Mouse (Mus musculus) megakaryocyte, adult 5-6 weeks (primary cell): Measurements from ENCODE around the gene Cela3a. TPM values are rescaled to one million over a fixed set of nuclear protein-coding genes. Genes with fewer than 3 reads are reported as not detected.
"Not testable (repeated sequence)": the region's sequence is repeated elsewhere in the genome, so short reads cannot be mapped to it uniquely, and the experiment has no call there.

Experiments
- ATAC-seq: 2 replicates; pipeline ENCODE4 v1.8.0; 2016; ENCODE audit warnings: mild to moderate bottlenecking, inconsistent platforms; ENCODE audit not compliant: poor library complexity, severe bottlenecking
- total RNA-seq, 2 experiments: library from RNA; stranded (forward) in 1 of 2; stranded (reverse) in 1 of 2; fragments of 153-499, 151-499 nt in 1 of 2; fragments of 221-1000, 200-1000 nt in 1 of 2; gene quantifications; 2 replicates each; pipeline versions ENCODE4 v1.2.3 to v1.2.4; 2015 to 2017

Cela3a gene
- total RNA-seq, 2 experiments from 2014 or later, result not detected

DNA sequence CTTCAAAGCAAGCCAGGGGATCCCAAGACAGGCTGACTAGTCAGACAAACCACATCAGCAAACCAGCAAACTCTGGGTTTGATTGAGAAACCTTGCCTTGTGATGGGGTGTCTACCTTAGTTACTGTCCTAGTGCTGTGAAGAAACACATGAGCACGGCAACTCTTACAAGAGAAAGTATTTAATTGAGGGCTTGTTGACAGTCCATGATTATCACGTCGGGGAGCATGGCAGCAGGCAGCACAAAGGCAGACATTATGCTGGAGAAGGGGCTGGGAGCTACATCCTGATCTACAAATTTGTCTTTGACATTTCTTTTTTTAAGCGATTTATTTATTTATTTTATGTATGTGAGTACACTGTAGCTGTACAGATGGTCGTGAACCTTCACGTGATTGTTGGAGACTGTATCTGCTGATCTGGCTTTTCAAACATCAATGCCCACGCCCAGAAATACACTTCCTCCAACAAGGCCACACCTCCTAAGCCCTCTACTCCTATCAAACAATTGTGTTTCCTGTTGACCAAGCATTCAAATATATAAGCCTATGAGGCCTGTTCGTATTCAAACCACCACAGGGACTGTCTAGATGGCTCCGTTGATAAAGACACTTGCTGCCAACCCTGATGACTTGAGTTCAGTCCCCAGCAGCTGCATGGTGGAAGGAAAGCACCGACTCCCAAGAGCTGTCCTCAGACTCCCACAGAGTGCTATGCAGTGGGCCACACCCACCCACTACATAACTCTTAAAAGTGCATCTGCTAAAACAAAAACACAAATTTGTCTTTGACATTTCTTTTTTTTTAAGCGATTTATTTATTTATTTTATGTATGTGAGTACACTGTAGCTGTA is 8.3 kb upstream of the Cela3a start:
- peak; percentile 49; the same call in 1 of the 2 replicates for ATAC-seq

DNA sequence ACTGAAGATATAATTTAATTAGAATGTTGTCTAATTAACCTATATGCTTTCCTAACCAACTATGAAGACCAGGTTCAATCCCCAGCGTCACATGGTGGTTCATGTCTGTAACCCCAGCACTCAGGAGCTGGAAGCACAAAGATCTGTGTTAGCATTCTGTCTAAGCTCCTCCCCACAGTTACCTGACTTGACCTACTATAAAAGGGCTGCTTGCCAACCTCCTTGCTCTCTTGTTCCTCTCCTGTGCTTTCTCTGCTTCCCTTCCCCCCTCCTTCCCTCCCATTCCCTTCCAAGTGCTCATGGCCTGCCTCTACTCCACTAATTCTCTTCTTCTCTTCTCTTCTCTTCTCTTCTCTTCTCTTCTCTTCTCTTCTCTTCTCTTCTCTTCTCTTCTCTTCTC is 5.3 kb upstream of the Cela3a start:
- ATAC-seq, result no peak

DNA sequence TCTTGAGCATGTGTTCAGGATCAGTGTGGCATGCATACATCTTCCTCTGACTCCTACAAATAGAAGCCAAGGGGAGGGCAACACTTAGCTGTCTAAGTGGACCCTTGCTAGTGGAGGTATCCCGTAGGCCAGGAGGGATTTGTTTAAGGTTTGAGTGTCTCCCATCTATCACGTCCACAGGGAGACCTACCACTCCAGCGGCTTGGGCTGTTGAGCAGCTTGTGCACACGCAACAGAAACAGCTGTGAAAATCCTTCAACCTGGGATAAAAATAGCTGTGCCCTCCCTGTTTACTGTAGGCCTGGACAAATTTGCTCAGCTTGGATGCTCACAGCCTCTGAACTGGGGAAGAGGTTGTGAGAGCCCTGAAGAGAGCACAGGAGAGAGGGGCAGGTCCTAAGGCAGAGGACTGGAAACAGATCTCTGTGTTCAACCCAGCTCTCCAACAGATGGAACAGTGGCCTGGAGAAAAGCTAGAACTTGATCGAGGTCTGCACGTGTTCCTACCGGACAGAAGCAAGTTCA is 2.7 kb upstream of the Cela3a start:
- ATAC-seq, result not testable (repeated sequence)

DNA sequence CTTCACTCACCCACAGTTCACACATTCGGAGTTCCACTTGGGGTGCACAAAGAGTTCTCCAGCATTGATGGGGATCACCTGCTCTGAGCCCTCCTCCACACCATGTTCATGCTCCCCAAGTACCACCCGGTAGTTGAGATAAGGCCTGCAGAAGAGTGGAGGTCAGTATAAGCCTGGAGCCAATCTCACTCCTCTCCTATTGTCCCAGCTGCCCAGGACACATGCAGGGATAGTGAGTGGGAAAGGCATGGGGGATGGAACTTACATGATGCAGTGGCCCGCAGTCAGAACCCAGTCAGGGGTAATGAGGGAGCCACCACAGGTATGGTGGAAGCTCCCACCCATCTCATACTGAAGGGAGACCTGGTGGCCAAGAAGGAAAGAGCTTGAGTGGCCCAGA is 4.0 kb downstream of the Cela3a start:
- no peak for ATAC-seq

DNA sequence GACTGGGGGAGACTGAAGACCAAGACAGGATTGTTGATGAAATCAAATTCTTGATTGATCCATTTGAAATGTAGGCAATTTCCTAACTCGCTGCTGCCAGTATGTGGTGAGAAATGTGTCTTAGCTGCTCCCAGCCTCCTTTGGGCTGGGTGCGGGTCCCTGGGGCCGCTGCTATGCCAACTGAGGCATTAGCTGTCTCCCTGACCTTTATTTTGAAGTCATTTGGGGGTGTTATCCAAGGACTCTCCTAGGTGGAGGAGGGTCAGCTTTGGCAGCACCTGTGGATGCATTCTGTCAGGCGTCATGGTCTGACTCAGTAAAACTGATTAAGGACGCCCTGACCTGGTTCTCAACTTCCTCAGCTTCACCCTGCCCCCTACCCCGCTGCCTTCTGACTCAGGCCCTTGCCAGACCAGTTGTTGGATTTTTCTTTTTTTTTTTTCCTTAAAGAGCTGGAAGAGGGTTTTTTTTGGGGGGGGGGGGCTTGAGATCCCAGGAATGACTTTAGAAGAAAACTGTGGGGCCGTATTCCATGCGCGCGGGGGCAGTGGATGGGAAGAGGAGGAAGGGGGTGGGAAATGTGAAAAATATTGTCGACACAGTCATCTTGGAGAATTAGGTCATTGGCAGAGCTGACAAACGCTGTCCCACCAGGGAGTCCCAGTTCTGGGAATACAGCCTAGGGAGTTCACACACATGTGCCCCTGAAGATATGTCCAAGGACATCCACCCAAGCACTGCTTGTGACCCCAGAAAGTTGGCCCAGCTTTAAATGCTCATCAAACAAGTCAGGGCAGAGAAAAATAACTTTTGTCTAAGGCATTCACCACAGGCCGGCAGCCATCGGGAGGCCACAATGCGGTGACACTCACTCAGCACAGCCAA is 12.7 kb downstream of the Cela3a start:
- no peak for ATAC-seq

DNA sequence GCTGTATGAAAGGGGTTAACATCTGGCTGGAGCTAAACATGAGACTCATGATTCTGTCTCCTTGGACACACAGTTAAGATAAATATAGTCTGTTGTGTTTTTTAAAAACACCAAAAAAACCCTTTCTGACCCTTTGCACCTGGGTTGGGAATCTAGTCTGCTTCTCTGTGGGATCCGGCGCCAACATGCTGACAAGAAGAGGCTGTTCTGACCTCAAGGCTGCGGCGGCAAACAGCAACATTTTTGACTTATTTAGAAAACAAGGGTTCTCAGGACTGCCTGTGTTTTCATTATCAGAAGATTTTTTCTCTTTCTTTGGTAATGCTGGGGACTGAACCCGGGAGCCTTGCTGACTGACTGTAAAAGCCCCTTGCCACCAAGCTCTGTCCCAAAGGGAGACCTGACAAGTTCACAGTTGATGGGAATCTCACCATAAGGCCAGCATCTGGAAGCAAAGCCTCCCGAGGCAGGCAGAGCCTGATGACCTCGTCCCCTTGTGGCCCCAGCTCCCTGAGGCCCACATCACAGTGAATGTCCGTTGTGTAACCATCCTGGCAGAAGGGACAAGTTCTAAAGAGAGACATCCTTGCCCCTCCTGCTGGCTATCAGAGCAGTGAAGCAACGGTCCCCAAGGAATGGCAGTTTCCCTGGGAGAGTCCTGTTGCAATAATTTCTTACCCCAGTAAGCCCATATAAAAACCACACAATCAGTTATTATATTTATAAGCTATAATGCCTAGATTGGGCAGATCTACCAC is 16.0 kb downstream of the Cela3a start:
- ATAC-seq, result no peak

DNA sequence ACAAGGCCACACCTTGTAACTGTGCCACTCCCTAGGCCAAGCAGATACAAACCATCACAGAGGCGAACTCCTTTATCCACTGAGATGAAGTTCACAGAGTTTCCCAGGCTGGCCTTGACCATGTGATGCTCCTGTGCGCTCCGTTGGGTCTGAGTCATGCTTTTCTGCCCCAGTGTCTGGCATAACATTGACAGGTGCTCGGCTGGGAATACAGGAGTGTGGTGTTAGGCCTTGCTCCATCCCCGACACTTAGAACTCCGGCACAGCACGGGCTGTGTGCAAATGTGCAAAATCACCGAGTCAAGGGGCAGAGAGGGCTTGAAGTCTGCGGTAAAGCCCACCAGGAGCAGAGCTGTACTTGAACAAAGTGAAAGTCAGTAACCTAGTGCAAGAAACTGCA is 16.7 kb downstream of the Cela3a start:
- no peak for ATAC-seq

DNA sequence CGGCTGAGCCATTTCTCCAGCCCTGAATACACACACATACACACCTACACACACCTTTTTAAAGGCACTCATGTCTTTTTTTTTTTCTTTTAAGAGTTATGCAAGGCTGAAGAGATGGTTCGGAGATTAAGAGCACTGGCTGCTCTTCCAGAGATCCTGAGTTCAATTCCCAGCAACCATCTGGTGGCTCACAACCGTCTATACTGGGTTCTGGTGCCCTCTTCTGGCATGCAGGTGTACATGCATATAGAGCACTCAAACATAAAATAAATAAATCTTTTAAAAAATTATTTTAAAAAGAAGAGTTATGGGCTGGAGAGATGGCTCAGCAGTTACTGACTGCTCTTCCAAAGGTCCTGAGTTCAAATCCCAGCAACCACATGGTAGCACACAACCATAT is 18.3 kb downstream of the Cela3a start:
- ATAC-seq, result no peak

DNA sequence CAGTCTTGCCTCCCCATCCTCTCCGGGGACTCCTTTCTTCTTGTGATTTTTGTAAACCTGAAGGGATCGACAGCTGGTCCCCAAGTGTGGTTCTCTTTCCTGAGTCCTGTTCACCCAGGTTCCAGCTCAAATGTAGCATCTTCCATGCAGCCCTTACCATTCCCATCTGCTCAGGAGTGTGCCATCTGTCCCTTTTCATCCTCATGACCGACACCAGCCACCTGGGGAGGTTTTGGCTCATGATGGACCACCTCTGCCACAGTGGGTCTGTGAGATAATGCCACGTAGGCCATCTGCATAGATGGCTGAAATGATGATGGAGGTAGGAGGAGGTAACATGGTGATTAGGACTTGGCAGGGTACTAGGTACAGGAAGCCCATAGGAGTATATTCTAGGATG is 19.4 kb downstream of the Cela3a start:
- no peak for ATAC-seq

DNA sequence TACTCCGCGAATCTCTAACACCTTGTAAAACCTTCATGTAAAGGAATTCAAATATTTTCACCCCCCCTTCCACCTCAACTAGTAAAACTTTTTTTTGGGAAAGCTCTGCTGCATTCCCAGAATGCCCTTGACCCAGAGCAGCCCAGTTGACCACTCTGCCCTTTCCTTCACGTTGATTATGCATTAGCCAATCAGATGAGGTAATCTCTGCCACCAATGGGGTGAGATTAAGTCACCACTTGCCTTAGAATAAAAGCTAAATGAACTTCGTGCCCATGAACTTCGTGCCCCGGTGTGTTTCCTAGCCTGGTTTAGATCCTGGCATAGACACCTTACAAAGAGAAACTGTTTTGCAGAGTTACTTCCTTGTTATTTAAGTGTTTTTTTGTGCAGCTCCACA is 20.6 kb downstream of the Cela3a start:
- ATAC-seq, result peak; percentile 28

DNA sequence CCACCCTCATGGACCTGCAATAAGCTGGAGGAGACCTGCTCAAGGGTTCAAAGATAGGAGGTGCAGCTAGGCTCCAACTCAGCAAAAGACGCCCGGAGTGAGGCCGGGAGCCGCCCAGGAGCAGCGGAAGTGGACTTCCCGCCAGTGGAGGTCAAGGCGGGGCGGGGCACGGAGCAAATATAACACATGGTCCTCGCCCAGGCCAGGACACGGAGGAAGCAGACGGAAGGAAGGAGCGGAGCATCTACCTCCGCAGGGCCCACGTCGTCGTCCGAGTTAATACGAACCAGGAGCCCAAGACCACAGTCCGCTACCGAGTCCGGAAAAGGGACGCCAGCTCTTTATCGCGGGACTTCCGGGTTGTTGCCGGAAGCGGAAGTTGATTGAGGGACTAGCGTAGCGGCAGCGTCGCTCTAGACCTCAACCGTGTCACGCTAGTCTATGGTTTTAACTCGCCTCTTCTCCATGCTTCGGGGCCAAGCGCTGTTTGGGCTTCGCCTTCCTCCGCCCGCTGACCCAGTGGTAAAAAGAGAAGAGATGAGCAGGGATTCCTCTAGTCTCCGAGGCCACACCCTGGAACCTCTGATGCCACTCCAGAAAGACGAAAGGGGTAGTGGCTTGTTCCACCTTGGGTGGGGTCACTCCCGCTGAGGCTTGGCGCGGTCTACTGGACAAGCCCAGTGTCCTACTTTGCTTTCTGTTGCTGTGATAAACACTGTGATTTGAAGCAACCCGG is 21.4 kb downstream of the Cela3a start:
- ATAC-seq, result peak; percentile 87

DNA sequence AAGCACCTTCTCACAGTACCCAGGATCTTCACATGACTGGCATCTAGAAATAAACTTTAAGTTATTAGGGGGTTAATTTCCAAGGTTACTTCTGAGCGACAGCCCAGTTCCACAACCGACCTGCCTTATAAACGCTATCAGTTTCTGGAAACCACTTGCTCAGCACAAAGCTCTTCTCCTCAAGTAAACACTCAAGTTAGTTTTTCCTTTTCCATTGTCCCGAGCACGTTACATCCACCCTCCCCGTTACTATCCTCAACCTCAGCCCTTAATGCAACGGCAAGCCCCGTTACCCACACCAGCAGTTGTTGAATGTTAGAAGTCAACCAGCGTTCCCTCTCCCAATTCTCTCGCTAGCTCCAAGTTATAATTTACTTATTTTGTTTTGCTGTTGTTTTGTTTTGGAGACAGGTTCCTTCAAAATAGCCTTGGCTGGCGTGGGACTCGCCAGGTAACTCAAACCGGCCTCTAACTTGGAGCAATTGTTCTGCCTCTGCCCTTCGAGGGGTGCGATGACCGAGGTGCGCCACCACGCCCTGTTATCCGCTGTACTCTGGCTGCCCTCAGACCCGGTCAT is 22.0 kb downstream of the Cela3a start:
- ATAC-seq, result peak; percentile 1; the same call in 1 of the 2 replicates

DNA sequence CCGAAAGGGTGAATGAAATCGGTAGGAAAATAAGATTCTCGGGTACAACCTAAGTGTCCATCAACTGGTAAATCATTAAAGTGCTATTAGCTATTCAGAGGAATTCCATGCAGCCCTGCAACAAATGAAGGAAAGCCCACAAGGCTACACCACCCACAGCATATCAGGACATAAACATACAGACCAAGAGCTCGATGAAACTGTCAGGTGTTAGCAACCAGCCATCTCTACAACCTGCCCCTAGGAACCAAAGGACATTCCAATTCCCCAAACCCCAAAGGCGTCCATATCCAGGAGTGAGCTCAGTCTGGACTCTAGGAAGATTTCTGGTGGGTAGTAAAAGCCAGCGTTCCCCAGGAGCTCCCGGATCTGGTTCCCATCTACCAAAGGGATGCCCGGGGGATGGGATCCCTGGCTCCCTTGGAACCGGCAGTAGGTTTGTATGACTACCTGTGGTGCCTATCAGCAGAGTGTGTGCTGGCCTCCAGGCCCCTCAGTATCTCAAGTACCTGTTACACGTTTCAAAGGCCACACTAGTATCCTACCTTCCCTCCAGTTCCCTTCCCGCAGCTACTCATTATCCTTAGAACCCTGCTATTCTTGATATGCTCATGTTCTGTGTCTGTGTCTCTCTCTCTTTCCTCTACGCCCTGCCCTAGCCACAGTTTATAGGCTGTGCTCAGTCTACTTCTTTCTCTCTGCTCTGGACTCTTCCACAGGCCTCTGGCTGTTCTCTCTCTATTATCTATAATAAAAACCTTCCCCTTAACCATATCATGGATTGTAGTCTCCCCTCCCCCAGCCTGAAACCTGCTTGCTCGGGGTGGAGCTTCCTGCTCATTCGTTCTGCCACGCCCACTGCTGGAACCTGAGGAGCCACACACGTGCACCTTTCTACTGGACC is 28.6 kb downstream of the Cela3a start:
- 0 out of 2 replicates have a peak, but pooled peaks have one; percentile 21 for ATAC-seq

DNA sequence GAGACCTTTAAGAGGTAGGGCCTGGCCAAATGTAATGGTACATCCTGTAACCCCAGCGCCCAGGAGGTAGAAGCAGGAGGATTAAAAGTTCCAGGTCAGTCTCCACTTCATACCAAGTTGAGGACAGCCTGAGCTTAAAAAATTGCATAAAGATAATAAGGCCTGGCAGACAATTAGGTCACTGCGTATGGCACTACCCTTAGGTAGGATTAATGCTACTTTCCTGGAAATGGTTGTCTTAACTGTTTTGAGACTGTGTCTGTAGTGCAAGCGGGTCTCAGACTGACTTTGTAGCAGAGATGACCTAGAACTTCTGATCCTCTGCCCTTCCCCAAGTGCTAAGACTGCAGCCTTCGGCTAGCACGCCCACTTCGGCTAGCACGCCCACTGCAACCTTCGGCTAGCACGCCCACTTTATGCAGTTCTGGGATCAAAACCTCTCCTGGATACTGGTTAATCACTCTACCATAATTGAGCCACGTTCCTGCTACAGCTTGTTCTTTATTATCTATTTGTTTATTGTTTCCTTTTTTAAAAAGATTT is 29.8 kb downstream of the Cela3a start:
- ATAC-seq, result no peak

DNA sequence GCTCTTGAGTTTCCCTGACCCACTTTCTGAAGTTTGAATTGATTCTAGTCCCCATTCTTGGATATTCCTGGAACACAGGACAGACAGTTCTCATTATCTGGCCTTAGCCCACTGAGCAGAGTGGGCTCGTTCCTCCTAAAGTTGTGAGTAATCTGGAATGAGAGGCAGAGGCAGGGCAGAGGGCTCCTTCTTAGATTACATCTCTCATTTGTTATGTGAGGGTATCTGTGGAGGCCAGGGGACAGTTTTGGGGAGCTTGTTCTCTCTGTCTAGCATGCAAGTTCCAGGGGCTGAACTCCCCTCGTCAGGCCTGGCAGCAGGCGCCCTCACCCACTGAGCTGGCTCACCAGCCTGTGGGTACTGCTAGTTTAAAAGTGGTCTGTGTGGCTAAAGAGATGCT is 30.5 kb downstream of the Cela3a start:
- ATAC-seq, result no peak

DNA sequence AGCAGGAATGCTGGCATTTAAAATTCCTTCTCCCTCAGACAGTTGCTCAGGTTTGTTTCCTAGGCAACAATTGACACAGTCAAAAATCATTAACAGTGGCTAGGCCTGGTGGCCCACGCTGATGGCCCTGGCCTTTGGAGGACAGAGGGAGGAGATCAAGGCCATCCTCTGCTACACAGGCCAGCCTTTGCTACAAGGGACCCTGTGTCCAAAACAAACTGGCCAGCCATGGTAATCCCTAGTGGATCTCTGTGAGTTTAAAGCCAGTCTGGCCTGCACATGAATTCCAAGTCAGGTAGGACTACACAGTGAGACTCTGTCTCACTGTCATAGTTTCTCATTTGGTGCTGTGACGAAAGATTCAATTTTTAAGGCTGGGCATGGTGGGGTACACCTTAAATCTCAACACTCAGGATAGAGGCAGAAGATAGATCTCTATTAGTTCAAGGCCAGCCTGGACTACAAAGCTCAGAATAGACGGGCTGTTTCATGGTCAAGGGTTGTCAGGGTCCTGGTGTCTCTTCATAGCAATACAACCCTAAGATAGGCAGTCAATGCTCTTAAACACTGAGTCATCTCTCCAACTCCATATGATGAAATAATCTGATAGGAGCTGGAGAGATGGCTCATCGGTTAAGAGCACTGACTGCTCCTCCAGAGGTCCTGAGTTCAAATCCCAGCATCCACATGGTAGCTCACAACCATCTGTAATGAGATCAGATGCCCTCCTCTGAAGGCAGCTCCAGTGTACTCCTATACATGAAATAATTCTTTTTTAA is 31.9 kb downstream of the Cela3a start:
- no peak for ATAC-seq

DNA sequence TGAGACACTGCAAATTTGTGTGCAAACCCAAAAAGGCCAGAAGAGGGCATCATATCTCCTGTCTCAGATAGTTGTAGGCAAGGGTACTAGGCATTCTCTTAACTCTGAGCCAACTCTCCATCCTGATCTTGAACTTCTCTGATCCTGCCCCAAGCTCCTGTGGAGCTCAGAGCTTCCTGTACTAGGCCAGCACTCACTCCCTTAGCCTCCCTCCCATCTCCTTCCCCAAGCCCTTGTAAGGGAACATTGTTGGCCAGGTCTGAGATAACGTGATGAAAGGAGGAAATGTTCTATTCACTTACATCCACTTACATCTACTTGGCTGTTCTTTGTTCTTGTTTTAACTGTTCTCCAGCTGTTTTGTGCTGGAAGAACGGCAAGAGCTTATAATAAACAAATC is 32.8 kb downstream of the Cela3a start:
- ATAC-seq, result no peak
